Mouse (Mus musculus) central nervous system, embryonic 18 days (tissue): ENCODE data around the gene Poc1a. TPM values are rescaled to one million over a fixed set of nuclear protein-coding genes. Genes with fewer than 3 reads are reported as not detected.

ENCODE experiments used
- polyA plus RNA-seq: library from polyadenylated mRNA; depleted of rRNA; stranded (reverse); fragments of >200 nt; gene quantifications from 2 replicates; pipeline ENCODE4 v1.2.3, GENCODE M21; 2012; rRNA removed

Poc1a gene
- 8.3 and 9.5 TPM in 2 replicates for polyA plus RNA-seq

DNA sequence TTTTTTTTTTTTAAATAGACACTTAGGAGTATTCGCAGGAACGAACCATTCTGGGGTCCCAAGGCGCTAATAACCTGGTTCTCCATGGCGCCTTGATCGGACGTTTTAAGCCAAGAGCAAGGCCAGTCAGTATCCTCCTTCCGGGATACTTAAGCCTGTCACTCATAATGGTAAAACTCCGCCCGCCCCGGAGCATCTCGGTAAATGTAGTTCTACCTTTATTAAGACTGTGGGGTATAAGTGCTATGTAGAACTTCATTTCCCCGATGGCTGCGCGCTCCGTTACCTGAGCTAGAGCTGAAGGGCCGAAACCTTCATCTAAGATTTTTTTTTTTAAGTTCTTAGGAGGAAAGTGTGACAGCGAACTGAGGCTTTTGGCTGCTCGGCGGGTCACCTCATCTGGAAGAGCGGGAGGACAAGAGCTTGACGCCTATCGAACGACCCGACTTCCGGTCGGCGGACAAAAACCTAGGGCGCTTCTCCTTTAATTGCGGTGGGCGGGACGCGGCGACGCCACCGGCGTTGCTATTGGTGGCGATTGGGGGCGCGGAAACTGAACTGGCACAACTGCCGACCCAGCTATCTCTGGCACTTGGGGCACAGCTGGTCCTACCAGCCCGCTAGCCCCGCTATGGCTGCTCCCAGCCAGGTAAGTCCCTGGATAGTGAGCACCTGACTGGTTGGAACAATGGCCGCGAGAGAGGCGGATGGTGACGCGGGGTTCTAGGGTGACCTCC is at the start of gene Poc1a:
Poc1a (plus strand) TSS at position 254 of the 737 bp plus-strand sequence.

DNA sequence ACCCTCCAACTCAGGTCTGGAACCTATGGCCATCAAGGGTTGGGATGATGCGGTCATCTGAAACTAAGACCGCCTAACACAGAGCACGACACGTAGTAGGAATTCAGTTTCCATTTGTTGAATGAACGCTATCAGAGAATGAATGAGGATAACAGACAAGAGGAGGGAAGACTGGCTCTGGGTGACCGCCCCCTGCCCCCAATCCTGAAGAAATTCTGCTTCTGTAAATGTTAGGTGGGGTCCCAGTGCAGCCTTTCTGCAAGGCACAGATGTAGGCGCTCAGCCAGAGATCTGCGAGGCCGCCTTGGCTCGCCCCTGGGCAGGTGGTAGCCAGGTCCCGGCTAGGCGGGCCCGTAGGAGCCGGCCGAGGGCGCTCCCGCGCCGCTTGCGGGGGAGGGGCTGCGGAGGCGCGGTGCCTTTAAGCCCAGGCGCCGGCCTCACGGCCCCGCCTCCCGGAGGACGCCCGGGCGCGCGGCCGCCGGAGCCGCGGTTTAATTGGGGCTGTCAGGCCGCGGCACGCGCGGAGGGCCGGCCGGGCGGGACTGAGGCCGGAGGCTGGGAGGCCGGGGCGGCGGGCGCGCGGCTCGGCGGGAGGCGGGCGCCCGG is 87.4 kb downstream of the Poc1a start, which contains the start of gene Dusp7:
Dusp7 (plus strand) TSS at position 521 of the 606 bp plus-strand sequence.

Other genes starting within 250 kb of the Poc1a start
- gene Col6a4, start 184.3 kb upstream of the Poc1a start, polyA plus RNA-seq, result 4.6 and 5.1 TPM in 2 replicates
- 1.9 TPM in 2 replicates for gene Glyctk, start 122.9 kb upstream of the Poc1a start, polyA plus RNA-seq
- gene Wdr82, start 110.1 kb upstream of the Poc1a start, polyA plus RNA-seq, result 173 and 175 TPM in 2 replicates
- 28.7 and 29.5 TPM in 2 replicates for gene Ppm1m, start 81.3 kb upstream of the Poc1a start, polyA plus RNA-seq
- 60.7 and 62.7 TPM in 2 replicates for gene Twf2, start 78.0 kb upstream of the Poc1a start, polyA plus RNA-seq
- 0.22 and 0.24 TPM in 2 replicates for gene Tlr9, start 58.5 kb upstream of the Poc1a start, polyA plus RNA-seq
- gene Alas1, start 32.4 kb upstream of the Poc1a start, polyA plus RNA-seq, result 78.6 and 80.9 TPM in 2 replicates
- gene Dusp7, start 87.6 kb downstream of the Poc1a start, polyA plus RNA-seq, result 43.2 and 43.9 TPM in 2 replicates
- gene Rpl29, start 148.4 kb downstream of the Poc1a start, polyA plus RNA-seq, result 797 and 834 TPM in 2 replicates
- 11.7 and 12.7 TPM in 2 replicates for gene Acy1, start 157.3 kb downstream of the Poc1a start, polyA plus RNA-seq
- 21.1 and 21.6 TPM in 2 replicates for gene Abhd14b, start 166.4 kb downstream of the Poc1a start, polyA plus RNA-seq
- gene Abhd14a, start 166.6 kb downstream of the Poc1a start, polyA plus RNA-seq, result 92.3 and 95.3 TPM in 2 replicates
- gene Pcbp4, start 172.2 kb downstream of the Poc1a start, polyA plus RNA-seq, result 529 and 536 TPM in 2 replicates
- gene Gpr62, start 184.9 kb downstream of the Poc1a start, polyA plus RNA-seq, result 0.70 and 0.74 TPM in 2 replicates
- 55.4 and 57.4 TPM in 2 replicates for gene Rrp9, start 194.9 kb downstream of the Poc1a start, polyA plus RNA-seq
- 1.8 and 2.3 TPM in 2 replicates for gene Parp3, start 195.9 kb downstream of the Poc1a start, polyA plus RNA-seq
- gene Iqcf1, start 218.9 kb downstream of the Poc1a start, polyA plus RNA-seq, result not detected in 2 replicates
- gene Iqcf5, start 233.5 kb downstream of the Poc1a start, polyA plus RNA-seq, result 0.24 TPM in 1 of 2 replicates, not detected in the other